Mouse (Mus musculus): ENCODE measurements at regions not wholly inside any gene's neighbourhood (a gene's known extent, or its start where the extent isn't known, plus 50 kb on each side); places are given as distances from the start of the nearest gene placed in this dataset.
"Not testable (repeated sequence)": the region's sequence is repeated elsewhere in the genome, so short reads cannot be mapped to it uniquely, and the experiment has no call there.

DNA sequence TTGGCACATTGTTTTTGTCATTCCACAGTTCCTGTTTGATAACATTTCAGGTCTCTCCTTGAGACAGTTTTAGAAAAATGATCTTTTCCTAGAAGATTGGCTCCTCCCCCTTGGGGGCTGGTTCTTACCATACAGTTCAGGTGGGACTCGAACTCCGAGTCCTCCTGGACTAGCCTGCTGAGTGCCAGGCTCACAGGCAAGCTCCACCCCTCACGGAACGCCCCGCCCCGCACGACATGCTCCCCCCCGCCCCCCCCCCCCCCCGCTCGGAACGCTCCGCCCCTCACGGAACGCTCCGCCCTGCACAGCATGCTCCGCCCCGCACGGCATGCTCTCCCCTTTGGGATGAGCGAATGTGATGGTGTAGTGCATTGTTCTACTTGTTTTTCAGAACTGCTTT lies 65.9 kb upstream of the Inpp5a start:
- no peak for DNase-seq

DNA sequence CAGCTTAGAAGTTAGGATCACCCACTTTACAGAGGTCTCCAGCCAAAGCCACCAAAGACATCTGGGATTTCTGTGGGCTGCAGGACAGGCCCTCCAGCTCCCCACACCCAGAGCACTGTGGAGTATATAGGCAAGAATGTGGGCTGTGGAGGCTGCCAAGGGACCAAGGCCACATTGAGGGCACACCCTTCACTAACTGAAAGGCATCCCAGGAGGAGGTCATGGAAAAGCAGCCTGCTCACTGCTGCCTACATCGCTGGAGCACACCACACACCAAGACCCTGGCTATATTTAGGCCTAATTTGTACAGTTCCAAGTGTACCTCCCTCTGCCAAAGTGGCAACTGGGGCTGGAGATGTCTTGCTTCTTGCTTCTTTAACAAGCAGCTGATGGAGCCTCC lies 61.9 kb upstream of the Inpp5a start:
- peak; percentile 50 to 75 for DNase-seq

DNA sequence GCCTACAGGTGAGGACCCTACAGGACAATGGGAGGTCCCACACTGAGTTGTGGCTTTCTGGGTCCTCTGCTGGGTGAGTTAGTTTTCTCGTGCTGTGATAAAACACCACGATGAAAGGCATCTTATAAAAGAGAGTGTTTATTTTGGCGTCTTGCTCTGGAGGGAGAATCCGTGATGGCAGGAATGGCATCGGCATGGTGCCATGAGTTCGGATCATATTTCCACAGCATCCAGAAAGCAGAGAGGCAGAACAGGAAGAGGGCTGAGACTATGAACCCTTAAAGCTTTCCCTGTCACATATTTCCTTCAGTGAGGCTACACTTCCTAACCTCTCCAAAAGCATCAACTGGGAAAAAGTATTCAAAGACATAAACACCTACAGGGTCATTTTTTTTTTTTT lies 56.1 kb upstream of the Inpp5a start:
- DNase-seq = peak in 1 of 2 experiments; percentile 40

DNA sequence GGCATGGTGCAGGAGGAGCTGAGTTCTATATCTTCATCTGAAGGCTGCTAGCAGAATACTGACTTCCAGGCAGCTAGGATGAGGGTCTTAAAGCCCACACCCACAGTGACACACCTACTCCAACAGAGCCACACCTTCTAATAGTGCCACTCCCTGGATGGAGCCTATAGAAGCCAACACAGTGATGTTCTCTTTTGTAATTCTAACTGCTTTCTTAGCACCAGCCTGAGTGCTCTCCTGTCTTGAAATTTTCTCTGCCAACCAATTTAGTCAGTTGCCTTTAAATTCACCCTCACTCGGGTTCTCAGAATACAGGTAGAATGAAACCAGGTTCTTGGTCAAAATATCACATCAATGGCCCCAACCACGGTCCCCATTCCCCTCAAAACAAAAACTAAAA lies 50.9 kb upstream of the Inpp5a start:
- DNase-seq = not testable (repeated sequence)
